Mouse (Mus musculus) intestine, postnatal 0 days (tissue): ENCODE measurements around the gene Cic. TPM values are rescaled to one million over a fixed set of nuclear protein-coding genes. Genes with fewer than 3 reads are reported as not detected.

Experiments used
- ATAC-seq: fragments of 200-750 bp; cut with Nextera tagmentation; 2 replicates; pipeline ENCODE4 v1.8.0; 2017; ENCODE audit warnings: mild to moderate bottlenecking, moderate TSS enrichment, moderate library complexity
- H3K27ac ChIP-seq: fragments of 300-500 bp; sonication (generic); 2 replicates; pipeline ENCODE4 v1.5.1; 2014; ENCODE audit warnings: mild to moderate bottlenecking, low read depth, low read length, moderate library complexity
- H3K27me3 ChIP-seq: fragments of 300-500 bp; sonication (generic); replicated peaks from 2 replicates; pipeline ENCODE4 v1.6.1; 2014; ENCODE audit warnings: low read length, mixed read lengths; ENCODE audit not compliant: control insufficient read depth, insufficient read depth
- H3K36me3 ChIP-seq: fragments of 300-500 bp; sonication (generic); 2 replicates; pipeline ENCODE4 v1.6.1; 2014; ENCODE audit warnings: mild to moderate bottlenecking, moderate library complexity; ENCODE audit not compliant: control insufficient read depth, insufficient read depth
- H3K4me1 ChIP-seq: fragments of 300-500 bp; sonication (generic); replicated peaks from 2 replicates; pipeline ENCODE4 v1.6.1; 2014; ENCODE audit warnings: antibody characterized with exemption, low read length, mixed read lengths; ENCODE audit not compliant: control insufficient read depth, insufficient read depth
- H3K4me2 ChIP-seq: fragments of 300-500 bp; sonication (generic); replicated peaks from 2 replicates; pipeline ENCODE4 v1.6.1; 2014; ENCODE audit warnings: low read depth, mild to moderate bottlenecking, moderate library complexity
- H3K4me3 ChIP-seq: fragments of 300-500 bp; sonication (generic); 2 replicates; pipeline ENCODE4 v1.5.1; 2014; ENCODE audit warnings: low read depth, low read length
- H3K9ac ChIP-seq: fragments of 300-500 bp; sonication (generic); 2 replicates; pipeline ENCODE4 v1.6.1; 2014; ENCODE audit warnings: mild to moderate bottlenecking, low read depth, low read length
- H3K9me3 ChIP-seq: fragments of 300-500 bp; sonication (generic); 2 replicates; pipeline ENCODE4 v1.6.1; 2016; ENCODE audit warnings: mixed run types; ENCODE audit not compliant: control insufficient read depth
- CTCF ChIP-seq: sonication (generic); IDR thresholded peaks from 2 replicates; pipeline ENCODE4 v1.5.1; 2016; ENCODE audit warnings: low read depth, mild to moderate bottlenecking, control low read depth, antibody characterized with exemption, moderate library complexity
- WGBS: fragments of 180-500 bp; shearing (Covaris S2); extraction: QIAGEN DNeasy Blood & Tissue Kit; methylation state at CpG from one replicate; pipeline ENCODE4 v1.1.7; 2014; 5-methylcytosine and 5-hydroxymethylcytosine counted together
- polyA plus RNA-seq: library from polyadenylated mRNA; unstranded; fragments of >200 nt; fragmentation: Nextera tagmentation; extraction: Ambion mirVana; gene quantifications from 2 replicates; pipeline ENCODE4 v1.2.1, GENCODE M21; 2015

Cic gene
- polyA plus RNA-seq, 1 experiment from 2014 or later = 17.2 TPM

DNA sequence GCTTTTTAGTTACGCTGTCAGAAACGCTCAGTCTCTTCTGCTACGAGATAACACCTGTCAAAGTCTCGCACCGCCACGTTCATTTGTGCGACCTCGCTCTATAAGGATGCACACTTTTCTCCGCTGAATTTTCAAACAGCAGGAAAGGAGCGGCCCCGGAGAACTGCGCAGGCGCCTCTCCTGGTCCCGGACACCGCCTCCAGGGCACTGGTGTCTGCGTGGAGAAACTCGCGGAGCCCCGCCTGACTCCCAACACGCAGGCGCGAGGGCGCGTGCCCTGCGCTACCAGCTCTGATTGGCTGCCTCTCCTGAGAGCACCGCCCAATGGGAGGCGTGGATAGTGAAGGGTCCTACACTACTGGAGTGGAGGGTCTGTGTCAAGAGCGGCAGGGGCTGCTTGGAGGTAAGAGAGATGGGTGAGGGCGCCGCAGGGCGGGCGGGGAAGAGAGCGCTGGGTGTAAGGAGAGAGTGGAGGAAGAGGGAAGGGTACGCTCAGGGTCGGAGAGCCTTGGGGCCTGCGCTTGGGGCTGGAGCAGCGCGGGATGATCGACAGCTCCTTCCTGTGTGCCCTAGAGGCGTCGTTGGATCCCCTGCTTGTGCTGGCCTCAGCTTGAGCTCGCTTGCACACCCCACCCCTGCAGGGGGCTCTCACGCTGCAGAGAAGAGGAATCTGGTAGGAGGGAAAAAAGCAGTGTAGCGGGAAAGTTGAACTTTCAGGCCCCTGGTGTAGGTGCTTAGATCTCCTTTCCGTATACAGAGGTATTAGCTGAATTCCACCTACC lies 46.2 kb upstream of the Cic start, which contains the start of gene Zfp526:
Zfp526 (plus strand) TSS at position 324 of the 782 bp plus-strand sequence.
- under 1% methylated on average over 45 of the region's 45 CpGs for WGBS
- Histone ChIP-seq H3K27ac (peak within 1 kb of the TSS; percentile 46), H3K4me1 (peaks cover 13% of the 10 kb centered on the region), H3K9me3 (no peaks in the 10 kb centered on the region), H3K4me3 (peak within 1 kb of the TSS; percentile 76), H3K4me2 (peak within 1 kb of the TSS; percentile 90), H3K27me3 (no peaks in the 10 kb centered on the region), H3K36me3 (peaks cover 25% of the 10 kb centered on the region), H3K9ac (peak within 1 kb of the TSS; percentile 66)
- peak; percentile 85 for ATAC-seq
- TF ChIP-seq CTCF = peak; percentile 50

GRCm38 (mm10) chr7:25222275-25222967 lies 45.1 kb upstream of the Cic start:
- no peak for ATAC-seq
- Histone ChIP-seq H3K9ac (no peak overlapping the region), H3K36me3 (peaks cover 35% of the 10 kb centered on the region), H3K4me1 (peaks cover 13% of the 10 kb centered on the region), H3K27me3 (no peaks in the 10 kb centered on the region), H3K9me3 (no peaks in the 10 kb centered on the region), H3K4me2 (peak overlapping the region; percentile 90), H3K4me3 (peak overlapping the region; percentile 76; the same call in 1 of the 2 replicates), H3K27ac (no peak overlapping the region)
- 80% methylated on average over 10 of the region's 10 CpGs for WGBS
- no peak for TF ChIP-seq CTCF

DNA sequence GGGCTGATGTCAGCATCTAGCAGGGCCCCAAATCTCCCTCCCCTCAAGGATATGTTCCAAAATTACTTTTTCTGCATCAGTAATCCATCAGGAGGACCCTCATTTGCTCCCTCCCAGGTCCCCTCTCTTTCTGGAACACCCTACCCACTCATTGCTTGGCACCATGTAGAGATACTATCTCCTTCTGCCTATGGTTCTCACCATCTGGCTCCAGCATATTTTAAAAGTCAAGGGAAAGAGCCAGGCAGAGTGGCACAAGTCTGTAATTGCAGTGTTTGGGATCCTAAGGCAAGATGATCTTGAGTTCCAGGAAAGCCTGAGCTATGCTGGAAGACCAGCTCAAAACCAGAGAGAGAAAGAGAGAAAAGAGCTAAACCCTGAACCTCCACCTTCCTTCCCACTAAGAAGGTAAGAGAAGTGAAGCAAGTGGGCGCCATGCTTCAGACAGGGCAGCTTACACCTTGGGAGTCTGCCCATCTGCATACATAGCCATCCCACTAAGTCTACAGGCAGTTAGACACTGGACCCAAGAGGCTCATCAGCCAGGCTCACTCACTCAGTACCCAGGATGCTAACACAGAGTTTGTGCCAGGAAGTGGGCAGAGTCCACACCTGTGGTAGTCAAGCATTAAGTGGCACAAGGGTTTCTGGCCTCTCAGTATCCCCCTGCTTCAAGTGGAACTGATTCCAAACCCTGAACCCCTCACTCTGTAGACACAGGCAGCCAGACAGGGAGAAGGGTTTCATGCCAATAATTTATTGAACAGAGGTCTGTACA lies 39.8 kb upstream of the Cic start:
- no peak overlapping the region for H3K27ac ChIP-seq
- no peaks in the 10 kb centered on the region for H3K4me1 ChIP-seq
- no peak for TF ChIP-seq CTCF
- H3K4me3 ChIP-seq = no peak overlapping the region
- ATAC-seq = no peak
- no peaks in the 10 kb centered on the region for H3K9me3 ChIP-seq
- no peak overlapping the region for H3K4me2 ChIP-seq
- WGBS = 72% methylated on average over 1 of the region's 1 CpGs
- peaks cover 86% of the 10 kb centered on the region for H3K36me3 ChIP-seq
- H3K9ac ChIP-seq = no peak overlapping the region
- no peaks in the 10 kb centered on the region for H3K27me3 ChIP-seq

GRCm38 (mm10) chr7:25230690-25231285 lies 36.7 kb upstream of the Cic start:
- no peak overlapping the region for H3K27ac ChIP-seq
- H3K9ac ChIP-seq = no peak overlapping the region
- no peaks in the 10 kb centered on the region for H3K27me3 ChIP-seq
- WGBS = 81% methylated on average over 9 of the region's 9 CpGs
- H3K36me3 ChIP-seq = peaks cover 83% of the 10 kb centered on the region
- no peak overlapping the region for H3K4me3 ChIP-seq
- H3K4me1 ChIP-seq = no peaks in the 10 kb centered on the region
- no peak for ATAC-seq
- H3K9me3 ChIP-seq = no peaks in the 10 kb centered on the region
- no peak overlapping the region for H3K4me2 ChIP-seq
- no peak for TF ChIP-seq CTCF

DNA sequence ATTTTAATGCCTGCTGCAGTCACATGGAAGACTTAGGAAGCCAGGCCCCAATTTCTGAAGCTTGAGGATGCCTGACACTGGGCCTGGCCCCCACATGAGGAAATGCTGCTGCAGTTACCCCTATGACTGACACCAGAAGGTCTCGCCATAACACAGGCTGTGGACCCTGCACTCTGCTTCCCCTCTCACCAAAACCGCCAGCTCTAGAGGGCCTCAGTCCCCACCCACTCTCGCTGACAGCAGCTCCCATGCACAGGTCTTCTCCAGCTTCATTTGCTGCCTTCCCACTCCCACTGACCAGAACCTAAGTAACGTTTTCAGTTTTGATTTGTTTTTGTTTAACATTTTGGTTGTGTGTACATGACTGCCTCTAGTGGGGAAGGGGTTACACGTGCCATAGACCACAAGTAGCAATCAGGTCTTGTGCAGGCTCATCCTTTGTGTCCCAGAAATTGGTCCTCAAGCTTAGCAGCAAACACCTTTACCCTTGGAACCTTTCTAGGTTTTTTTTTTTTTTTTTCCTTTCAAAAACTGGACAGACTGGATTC lies 35.3 kb upstream of the Cic start:
- no peak overlapping the region for H3K4me2 ChIP-seq
- no peak overlapping the region for H3K4me3 ChIP-seq
- no peaks in the 10 kb centered on the region for H3K4me1 ChIP-seq
- H3K27me3 ChIP-seq = no peaks in the 10 kb centered on the region
- H3K27ac ChIP-seq = no peak overlapping the region
- 57% methylated on average over 5 of the region's 5 CpGs for WGBS
- peaks cover 69% of the 10 kb centered on the region for H3K36me3 ChIP-seq
- H3K9ac ChIP-seq = no peak overlapping the region
- H3K9me3 ChIP-seq = no peaks in the 10 kb centered on the region
- no peak for ATAC-seq
- peak; percentile 36 for TF ChIP-seq CTCF
